Mouse (Mus musculus): ENCODE data around the gene Mcpt9. TPM values are rescaled to one million over a fixed set of nuclear protein-coding genes. Genes with fewer than 3 reads are reported as not detected.
"Not testable (repeated sequence)": the region's sequence is repeated elsewhere in the genome, so short reads cannot be mapped to it uniquely, and the experiment has no call there.

Gene Mcpt9
- not detected in 2 replicates for total RNA-seq (2021)
- long read RNA-seq, experiment 1, result 0 reads
- long read RNA-seq, experiment 2, result 0 reads

GRCm38 (mm10) chr14:56030395-56030794, at the start of gene Mcpt9:
TSS of gene Mcpt9 (minus strand) at chr14:56030495.
- not testable (repeated sequence) for DNase-seq

- not testable (repeated sequence) for DNase-seq
Observed at GRCm38 (mm10) chr14:56062213-56062612, 31.9 kb upstream of the Mcpt9 start, which contains the start of gene Mcpt4. TSS of gene Mcpt4 (minus strand) at chr14:56062313.

- no peak for DNase-seq
Observed at GRCm38 (mm10) chr14:56057722-56058121, 27.4 kb upstream of the Mcpt9 start.

GRCm38 (mm10) chr14:56055408-56055807, 25.1 kb upstream of the Mcpt9 start:
- no peak for DNase-seq

GRCm38 (mm10) chr14:56041792-56042191, 11.5 kb upstream of the Mcpt9 start, which contains the start of gene Mcpt2:
TSS of gene Mcpt2 (plus strand) at chr14:56042041.
- not testable (repeated sequence) for DNase-seq

GRCm38 (mm10) chr14:56034433-56034832, 4.1 kb upstream of the Mcpt9 start:
- no peak for DNase-seq

GRCm38 (mm10) chr14:56021305-56021704, 9.0 kb downstream of the Mcpt9 start:
- DNase-seq, result not testable (repeated sequence)

DNA sequence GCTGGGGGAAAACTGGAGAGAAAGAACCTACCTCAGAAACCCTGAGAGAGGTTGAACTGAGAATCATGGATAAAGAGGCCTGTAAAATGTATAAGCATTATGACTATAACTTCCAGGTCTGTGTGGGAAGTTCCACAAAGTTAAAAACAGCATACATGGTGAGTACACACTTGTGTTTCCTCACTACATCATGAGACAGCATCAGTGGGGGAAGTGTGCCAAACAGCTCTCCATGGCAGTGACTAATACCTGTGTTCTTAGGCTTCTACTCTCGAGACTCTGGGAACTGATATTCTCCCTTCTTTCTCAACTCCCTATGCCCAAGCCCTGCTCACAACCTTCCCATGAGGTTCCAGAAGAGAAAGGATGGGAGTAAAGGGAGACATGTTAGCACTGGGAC, 10.8 kb downstream of the Mcpt9 start:
- DNase-seq, result no peak

- DNase-seq, result not testable (repeated sequence)
Observed at GRCm38 (mm10) chr14:56017671-56018070, 12.6 kb downstream of the Mcpt9 start, which contains the start of gene Mcpt1. TSS of gene Mcpt1 (plus strand) at chr14:56017971.

DNA sequence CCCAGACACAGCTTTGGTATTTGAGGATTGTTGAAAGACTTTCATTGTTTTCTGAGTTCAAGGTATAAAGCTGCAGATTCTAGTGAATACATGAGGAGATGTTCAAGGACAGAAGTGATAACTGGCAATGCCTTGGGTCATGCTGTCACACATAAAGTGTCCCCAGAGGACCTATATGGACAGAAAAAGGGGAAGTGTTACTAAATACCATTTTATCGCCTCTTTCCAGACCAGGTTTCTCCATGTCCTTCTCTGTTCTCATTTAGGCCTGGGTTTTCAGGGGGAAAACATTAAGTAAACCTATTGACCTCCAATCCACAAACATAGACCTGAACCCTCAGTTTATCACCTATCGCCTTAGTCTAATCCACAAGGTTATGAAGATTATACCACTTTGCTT, 16.4 kb downstream of the Mcpt9 start:
- DNase-seq, result no peak

DNA sequence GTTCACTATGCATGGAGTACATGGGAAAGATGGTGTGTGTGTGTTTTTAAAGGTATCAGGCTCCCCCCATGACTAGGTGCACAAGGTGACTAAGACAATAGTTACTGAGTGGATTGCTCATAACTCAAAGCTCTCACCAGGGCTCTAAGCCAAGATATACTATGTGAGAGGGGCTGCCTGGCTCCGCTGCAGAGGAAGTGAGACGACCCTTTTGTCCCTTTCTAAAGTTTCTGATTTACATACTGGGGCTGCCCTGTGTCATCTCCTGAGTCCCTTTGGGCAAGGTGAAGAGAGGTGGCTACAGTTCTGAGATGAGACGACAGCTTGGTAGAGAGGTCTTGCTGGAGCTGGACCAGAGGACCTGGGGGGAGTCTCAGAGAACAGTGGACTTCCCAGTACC, 17.1 kb downstream of the Mcpt9 start:
- DNase-seq, result no peak

DNA sequence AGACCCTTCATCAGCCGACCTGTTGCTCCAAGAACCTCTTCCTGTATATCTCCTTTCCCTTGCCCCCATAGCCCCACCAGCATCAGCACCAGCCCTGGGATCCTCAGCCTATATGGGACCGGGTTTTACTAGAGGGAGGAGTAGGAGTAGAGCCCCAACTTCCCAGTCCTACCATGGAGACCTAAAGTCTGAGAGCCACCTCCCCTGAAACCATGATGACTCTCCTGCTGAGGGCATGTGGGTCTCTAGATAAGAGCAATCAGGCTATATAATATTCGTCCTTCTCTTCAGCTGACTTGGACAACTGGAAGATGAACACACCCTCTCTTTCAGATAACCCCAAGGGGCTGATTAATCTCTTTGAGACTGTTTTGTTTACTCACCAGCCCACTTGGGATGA, 42.8 kb downstream of the Mcpt9 start:
- DNase-seq, result not testable (repeated sequence)

Other genes with a start within 250 kb of the Mcpt9 start
- 14.3 and 17.3 TPM in 2 replicates for gene Adcy4, start 246.4 kb downstream of the Mcpt9 start, total RNA-seq (2021)
- 5.2 and 7.8 TPM in 2 replicates for gene Ripk3, start 241.6 kb downstream of the Mcpt9 start, total RNA-seq (2021)
- gene Nfatc4, start 207.4 kb downstream of the Mcpt9 start, total RNA-seq (2021), result 23.8 and 31.2 TPM in 2 replicates
- 14.1 and 18.8 TPM in 2 replicates for gene Nynrin, start 176.5 kb downstream of the Mcpt9 start, total RNA-seq (2021)
- gene Cbln3, start 146.1 kb downstream of the Mcpt9 start, total RNA-seq (2021), result 0.11 and 0.34 TPM in 2 replicates
- gene Khnyn, start 145.5 kb downstream of the Mcpt9 start, total RNA-seq (2021), result 19.2 and 23.8 TPM in 2 replicates
- gene Sdr39u1, start 130.2 kb downstream of the Mcpt9 start, total RNA-seq (2021), result 83.3 and 100 TPM in 2 replicates
- 4.3 and 5.9 TPM in 2 replicates for gene Cma1, start 85.8 kb downstream of the Mcpt9 start, total RNA-seq (2021)
- gene Cma2, start 79.5 kb downstream of the Mcpt9 start, total RNA-seq (2021), result 0.70 TPM in 1 of 2 replicates, not detected in the other
- gene Mcpt1, start 12.5 kb downstream of the Mcpt9 start, total RNA-seq (2021), result not detected in 2 replicates
- not detected in 2 replicates for gene Mcpt2, start 11.5 kb upstream of the Mcpt9 start, total RNA-seq (2021)
- 2.7 and 3.3 TPM in 2 replicates for gene Mcpt4, start 31.8 kb upstream of the Mcpt9 start, total RNA-seq (2021)
- gene Mcpt8, start 54.8 kb upstream of the Mcpt9 start, total RNA-seq (2021), result 0.70 TPM in 1 of 2 replicates, not detected in the other
- gene Ctsg, start 72.1 kb upstream of the Mcpt9 start, total RNA-seq (2021), result 0.64 TPM in 1 of 2 replicates, not detected in the other
- not detected in 2 replicates for gene Gzme, start 90.1 kb upstream of the Mcpt9 start, total RNA-seq (2021)
- gene Gzmd, start 102.1 kb upstream of the Mcpt9 start, total RNA-seq (2021), result not detected in 2 replicates
- gene Gzmg, start 129.1 kb upstream of the Mcpt9 start, total RNA-seq (2021), result not detected in 2 replicates
- gene Gzmn, start 144.1 kb upstream of the Mcpt9 start, total RNA-seq (2021), result not detected in 2 replicates
- not detected in 2 replicates for gene Gzmf, start 180.9 kb upstream of the Mcpt9 start, total RNA-seq (2021)
- gene Gzmc, start 204.2 kb upstream of the Mcpt9 start, total RNA-seq (2021), result not detected in 2 replicates
- gene Gzmb, start 231.8 kb upstream of the Mcpt9 start, total RNA-seq (2021), result 0.22 TPM in 1 of 2 replicates, not detected in the other